Mouse (Mus musculus) embryonic facial prominence, embryonic 15.5 days (tissue): ENCODE measurements around the gene Ccdc194. TPM values are rescaled to one million over a fixed set of nuclear protein-coding genes. Genes with fewer than 3 reads are reported as not detected.
A peak's percentile ranks its signal among the peaks of the same experiment; 100 is the strongest.

Experiments
- ATAC-seq: fragments of 200-750 bp; cut with Nextera tagmentation; 2 replicates; pipeline ENCODE4 v1.8.0; 2017; ENCODE audit warnings: low read depth, moderate TSS enrichment; ENCODE audit not compliant: insufficient number of reproducible peaks, low FRiP score, low TSS enrichment
- H3K27ac ChIP-seq: fragments of 300-500 bp; sonication (generic); replicated peaks from 2 replicates; pipeline ENCODE4 v1.5.1; 2015; ENCODE audit warnings: mild to moderate bottlenecking, inconsistent platforms
- H3K27me3 ChIP-seq: fragments of 300-500 bp; sonication (generic); 2 replicates; pipeline ENCODE4 v1.6.1; 2015; ENCODE audit warnings: inconsistent platforms
- H3K36me3 ChIP-seq: fragments of 300-500 bp; sonication (generic); 2 replicates; pipeline ENCODE4 v1.6.1; 2015; ENCODE audit warnings: mild to moderate bottlenecking, inconsistent platforms
- H3K4me1 ChIP-seq: fragments of 300-500 bp; sonication (generic); 2 replicates; pipeline ENCODE4 v1.6.1; 2015; ENCODE audit warnings: inconsistent platforms
- H3K4me2 ChIP-seq: fragments of 300-500 bp; sonication (generic); replicated peaks from 2 replicates; pipeline ENCODE4 v1.6.1; 2015; ENCODE audit warnings: mild to moderate bottlenecking, inconsistent platforms
- H3K4me3 ChIP-seq: fragments of 300-500 bp; sonication (generic); replicated peaks from 2 replicates; pipeline ENCODE4 v1.5.1; 2015; ENCODE audit warnings: mild to moderate bottlenecking, inconsistent platforms
- H3K9ac ChIP-seq: fragments of 300-500 bp; sonication (generic); 2 replicates; pipeline ENCODE4 v1.6.1; 2015; ENCODE audit warnings: inconsistent platforms
- H3K9me3 ChIP-seq: fragments of 300-500 bp; sonication (generic); replicated peaks from 2 replicates; pipeline ENCODE4 v1.6.1; 2016; ENCODE audit warnings: inconsistent platforms
- WGBS: fragments of 180-500 bp; shearing (Covaris S2); methylation state at CpG from one replicate; pipeline ENCODE4 v1.1.7; 2015; 5-methylcytosine and 5-hydroxymethylcytosine counted together
- polyA plus RNA-seq: library from polyadenylated mRNA; unstranded; fragments of >200 nt; fragmentation: Nextera tagmentation; extraction: Ambion mirVana; gene quantifications from 2 replicates; pipeline ENCODE4 v1.2.1, GENCODE M21; 2015

Gene Ccdc194
- polyA plus RNA-seq, 1 experiment from 2014 or later = 3.0 TPM

DNA sequence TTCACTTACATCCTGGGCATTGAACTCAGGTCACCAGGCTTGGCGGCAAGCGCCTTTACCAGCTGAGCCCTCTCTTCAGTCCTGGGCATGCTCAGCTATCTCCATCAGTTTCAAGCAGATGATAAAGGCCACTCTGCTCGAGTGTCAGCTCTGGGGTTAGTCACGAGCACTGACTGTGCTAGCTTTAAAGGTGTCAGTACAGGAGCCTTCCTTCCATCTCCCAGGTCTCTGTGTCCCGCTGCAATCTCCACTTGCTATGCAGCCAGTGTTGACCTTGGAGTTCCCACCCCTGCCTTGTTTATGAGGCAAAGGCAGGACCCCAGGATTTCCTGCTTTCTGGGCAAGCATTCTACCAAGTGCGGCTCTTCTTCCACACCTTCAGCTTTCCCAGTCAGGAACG is 42.1 kb upstream of the Ccdc194 start:
- Histone ChIP-seq H3K9me3 (0 out of 2 replicates have a peak, but pooled peaks cover 5% of the 10 kb centered on the region), H3K36me3 (no peaks in the 10 kb centered on the region), H3K4me3 (no peak overlapping the region), H3K4me2 (no peak overlapping the region), H3K9ac (no peak overlapping the region), H3K27ac (no peak overlapping the region), H3K4me1 (peaks cover 29% of the 10 kb centered on the region), H3K27me3 (peaks cover 10% of the 10 kb centered on the region)
- no peak for ATAC-seq
- WGBS = 75% methylated on average over 7 of the region's 7 CpGs

DNA sequence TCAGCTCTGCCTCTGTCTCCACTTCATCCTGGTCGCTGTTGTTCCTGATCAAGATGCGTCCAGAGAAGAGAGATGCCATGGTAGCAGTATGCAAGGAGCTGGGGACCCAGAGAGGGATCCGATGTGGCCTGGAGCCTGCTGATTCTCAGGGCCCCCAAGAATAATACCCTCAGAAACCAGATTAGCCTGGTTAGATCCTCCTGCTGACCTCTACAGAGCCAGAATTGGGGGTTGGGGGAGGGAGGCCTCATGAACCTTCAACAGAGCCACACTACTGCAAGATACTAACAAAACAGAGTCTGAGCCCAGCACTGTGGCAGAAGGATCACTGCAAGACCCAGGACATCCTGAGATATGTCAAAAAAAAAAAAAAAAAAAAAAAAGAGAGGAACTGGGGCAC is 41.0 kb upstream of the Ccdc194 start, which contains the start of gene Nxnl1:
TSS of gene Nxnl1 (minus strand) at position 101 of the 400 bp plus-strand sequence.
- no peak for ATAC-seq
- Histone ChIP-seq H3K4me2 (no peak within 1 kb of the TSS), H3K27ac (no peak within 1 kb of the TSS), H3K4me3 (no peak within 1 kb of the TSS), H3K27me3 (peaks cover 21% of the 10 kb centered on the region), H3K9me3 (0 out of 2 replicates have a peak, but pooled peaks cover 5% of the 10 kb centered on the region), H3K36me3 (no peaks in the 10 kb centered on the region), H3K9ac (no peak within 1 kb of the TSS), H3K4me1 (peaks cover 30% of the 10 kb centered on the region)
- 55% methylated on average over 3 of the region's 3 CpGs for WGBS

DNA sequence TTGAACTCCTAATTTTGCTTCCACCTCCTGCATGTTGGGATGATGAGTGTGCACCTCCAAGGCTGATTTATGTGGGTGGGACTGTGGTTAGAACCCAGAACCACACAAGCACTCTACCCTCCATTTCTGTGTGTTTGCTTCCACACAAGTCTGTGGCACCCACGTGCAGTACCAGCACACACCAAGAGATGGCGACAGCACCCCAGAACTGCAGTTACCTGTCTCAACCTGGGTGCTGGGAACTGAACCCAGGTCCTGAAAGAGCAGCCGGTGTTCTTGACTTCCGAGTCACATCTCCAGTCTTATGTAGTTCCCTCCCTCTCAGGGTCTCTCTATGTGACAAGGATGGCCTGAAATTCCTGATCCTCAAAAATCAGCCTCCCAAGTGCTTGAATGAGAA is 38.5 kb upstream of the Ccdc194 start:
- H3K4me2 ChIP-seq = no peak overlapping the region
- 86% methylated on average over 4 of the region's 4 CpGs for WGBS
- 0 out of 2 replicates have a peak, but pooled peaks cover 5% of the 10 kb centered on the region for H3K9me3 ChIP-seq
- no peak overlapping the region for H3K27ac ChIP-seq
- peaks cover 19% of the 10 kb centered on the region for H3K4me1 ChIP-seq
- no peak for ATAC-seq
- peaks cover 44% of the 10 kb centered on the region for H3K27me3 ChIP-seq
- H3K9ac ChIP-seq = no peak overlapping the region
- no peak overlapping the region for H3K4me3 ChIP-seq
- H3K36me3 ChIP-seq = no peaks in the 10 kb centered on the region

DNA sequence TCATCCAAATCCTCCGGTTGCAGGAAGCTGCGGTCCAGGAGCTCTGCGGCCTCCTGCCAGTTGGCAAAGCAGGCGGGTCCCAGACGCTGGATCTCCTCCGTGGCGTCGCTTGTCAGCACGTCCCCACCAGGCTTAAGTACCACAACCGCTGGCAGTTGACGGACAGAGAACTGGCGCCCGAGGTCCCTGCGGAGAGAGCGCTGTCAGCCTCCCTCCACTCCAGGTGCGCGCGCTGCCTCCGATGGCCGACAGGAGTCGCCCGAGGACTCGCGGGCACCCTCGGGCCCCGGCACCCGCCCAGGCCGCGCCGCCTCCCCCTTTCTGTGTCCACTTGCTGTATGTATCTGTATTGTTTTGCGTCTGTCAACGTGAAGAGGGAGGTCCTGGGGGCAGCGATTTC is 37.2 kb upstream of the Ccdc194 start:
- H3K4me3 ChIP-seq = peak overlapping the region; percentile 30
- peak overlapping the region; percentile 52 for H3K4me2 ChIP-seq
- H3K27me3 ChIP-seq = peaks cover 56% of the 10 kb centered on the region
- H3K9ac ChIP-seq = 0 out of 2 replicates have a peak overlapping the region, but pooled peaks have one; percentile 9
- no peaks in the 10 kb centered on the region for H3K36me3 ChIP-seq
- no peak overlapping the region for H3K27ac ChIP-seq
- ATAC-seq = no peak; the same call in 1 of the 2 replicates
- peaks cover 24% of the 10 kb centered on the region for H3K4me1 ChIP-seq
- under 1% methylated on average over 33 of the region's 33 CpGs for WGBS
- H3K9me3 ChIP-seq = 0 out of 2 replicates have a peak, but pooled peaks cover 5% of the 10 kb centered on the region

DNA sequence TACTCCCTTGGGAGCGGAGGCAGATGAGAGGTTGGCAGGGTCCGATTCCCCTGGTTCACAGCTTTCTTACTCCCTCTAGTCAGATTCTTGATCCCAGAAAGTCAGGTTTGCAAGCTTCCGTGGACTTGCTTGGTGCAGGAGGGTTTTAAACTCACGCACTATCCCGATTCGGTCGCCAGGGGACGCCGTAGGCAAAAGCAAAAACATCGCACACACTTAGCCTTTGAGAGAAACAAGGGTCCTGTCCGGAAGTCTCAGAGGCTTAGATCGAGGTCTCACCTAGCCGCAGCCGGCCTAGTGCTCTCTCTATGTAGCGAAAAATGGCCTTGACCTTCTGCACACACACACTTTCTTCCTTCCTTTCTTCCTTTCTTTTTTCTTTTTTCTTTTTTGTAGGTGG is 35.9 kb upstream of the Ccdc194 start:
- Histone ChIP-seq H3K9me3 (0 out of 2 replicates have a peak, but pooled peaks cover 5% of the 10 kb centered on the region), H3K9ac (no peak overlapping the region), H3K27me3 (peaks cover 67% of the 10 kb centered on the region), H3K4me3 (no peak overlapping the region), H3K27ac (no peak overlapping the region), H3K36me3 (no peaks in the 10 kb centered on the region), H3K4me2 (no peak overlapping the region), H3K4me1 (peaks cover 24% of the 10 kb centered on the region)
- no peak for ATAC-seq
- 3% methylated on average over 15 of the region's 15 CpGs for WGBS

DNA sequence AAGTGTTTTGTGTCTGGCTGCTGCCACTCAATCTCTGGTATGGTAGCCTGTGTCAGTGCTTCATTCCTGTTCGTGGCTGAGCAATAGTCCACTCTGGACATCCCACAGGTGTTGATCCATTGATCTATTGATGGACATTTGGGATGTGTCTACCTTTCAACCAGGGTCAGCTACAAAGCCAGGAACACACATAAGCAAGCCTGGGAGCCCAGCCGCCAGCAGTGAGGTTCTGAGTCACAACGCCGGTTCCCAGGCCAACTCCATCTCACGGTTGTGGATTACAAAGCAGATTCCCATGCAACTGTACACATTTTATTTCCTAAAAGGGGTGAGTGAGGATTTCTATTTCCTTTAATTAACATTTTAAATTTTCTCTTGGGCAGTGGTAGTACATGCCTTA is 35.3 kb upstream of the Ccdc194 start:
- Histone ChIP-seq H3K9ac (no peak overlapping the region), H3K27ac (no peak overlapping the region), H3K27me3 (peaks cover 69% of the 10 kb centered on the region), H3K9me3 (0 out of 2 replicates have a peak, but pooled peaks cover 5% of the 10 kb centered on the region), H3K4me3 (no peak overlapping the region), H3K4me2 (no peak overlapping the region), H3K36me3 (no peaks in the 10 kb centered on the region), H3K4me1 (peaks cover 24% of the 10 kb centered on the region)
- no peak for ATAC-seq
- WGBS = 86% methylated on average over 5 of the region's 5 CpGs

DNA sequence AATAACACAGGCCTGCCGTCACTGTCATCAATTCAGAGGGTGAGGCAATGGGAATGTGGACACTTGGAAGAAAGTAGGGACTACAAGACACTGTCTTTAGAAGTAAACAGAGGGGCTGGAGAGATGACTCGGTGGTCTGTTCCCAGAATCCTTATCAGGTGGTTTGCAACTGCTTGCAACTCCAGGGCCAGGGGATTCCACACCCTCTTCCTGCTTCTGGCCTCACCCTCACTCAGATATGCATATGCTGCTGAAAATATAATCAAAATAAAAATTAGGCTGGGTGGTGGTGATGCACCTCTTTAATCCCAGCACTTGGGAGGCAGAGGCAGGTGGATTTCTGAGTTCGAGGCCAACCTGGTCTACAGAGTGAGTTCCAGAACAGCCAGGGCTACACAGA is 34.6 kb upstream of the Ccdc194 start:
- H3K4me2 ChIP-seq = no peak overlapping the region
- no peaks in the 10 kb centered on the region for H3K36me3 ChIP-seq
- H3K4me3 ChIP-seq = no peak overlapping the region
- H3K9ac ChIP-seq = no peak overlapping the region
- 0 out of 2 replicates have a peak, but pooled peaks cover 5% of the 10 kb centered on the region for H3K9me3 ChIP-seq
- peaks cover 69% of the 10 kb centered on the region for H3K27me3 ChIP-seq
- WGBS = 77% methylated on average over 3 of the region's 3 CpGs
- no peak overlapping the region for H3K27ac ChIP-seq
- no peak for ATAC-seq
- peaks cover 24% of the 10 kb centered on the region for H3K4me1 ChIP-seq

DNA sequence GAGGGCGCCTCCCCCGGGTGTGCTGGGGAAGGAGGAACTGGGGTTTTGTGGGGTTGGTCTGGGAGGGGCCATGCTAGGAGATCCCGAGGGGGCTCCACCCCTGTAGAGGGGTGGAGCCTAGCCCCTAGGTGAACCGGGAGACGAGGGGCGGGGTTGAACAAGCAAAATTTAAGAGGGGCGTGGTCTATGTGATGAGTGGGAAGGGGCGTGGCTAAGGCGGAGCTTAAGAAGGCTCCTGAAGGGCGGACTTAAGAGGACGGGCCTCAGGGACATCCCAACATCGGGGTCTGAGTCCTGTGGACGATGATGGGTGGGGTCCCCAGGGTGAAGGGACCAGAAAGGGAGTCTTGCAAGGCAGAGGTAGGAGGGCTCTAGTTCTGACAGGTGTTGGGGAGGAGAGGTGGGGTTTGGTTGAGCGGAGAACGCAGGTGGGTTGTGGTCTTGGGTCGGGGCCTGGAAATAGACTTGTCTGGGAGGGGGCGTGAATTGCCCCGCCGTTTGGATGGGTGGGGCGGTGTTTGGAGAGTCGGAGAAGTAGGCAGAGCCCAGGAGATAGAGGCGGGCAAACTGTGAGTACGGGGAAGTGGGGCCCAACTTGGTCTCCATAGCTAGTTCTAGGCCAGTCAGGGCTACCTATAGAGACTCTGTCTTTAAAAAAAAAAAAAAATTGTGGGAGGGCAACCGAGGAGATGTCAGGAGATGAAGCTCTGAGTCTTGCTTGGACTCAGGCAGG is 33.6 kb upstream of the Ccdc194 start:
- peak overlapping the region; percentile 70 for H3K4me2 ChIP-seq
- no peak overlapping the region for H3K27ac ChIP-seq

DNA sequence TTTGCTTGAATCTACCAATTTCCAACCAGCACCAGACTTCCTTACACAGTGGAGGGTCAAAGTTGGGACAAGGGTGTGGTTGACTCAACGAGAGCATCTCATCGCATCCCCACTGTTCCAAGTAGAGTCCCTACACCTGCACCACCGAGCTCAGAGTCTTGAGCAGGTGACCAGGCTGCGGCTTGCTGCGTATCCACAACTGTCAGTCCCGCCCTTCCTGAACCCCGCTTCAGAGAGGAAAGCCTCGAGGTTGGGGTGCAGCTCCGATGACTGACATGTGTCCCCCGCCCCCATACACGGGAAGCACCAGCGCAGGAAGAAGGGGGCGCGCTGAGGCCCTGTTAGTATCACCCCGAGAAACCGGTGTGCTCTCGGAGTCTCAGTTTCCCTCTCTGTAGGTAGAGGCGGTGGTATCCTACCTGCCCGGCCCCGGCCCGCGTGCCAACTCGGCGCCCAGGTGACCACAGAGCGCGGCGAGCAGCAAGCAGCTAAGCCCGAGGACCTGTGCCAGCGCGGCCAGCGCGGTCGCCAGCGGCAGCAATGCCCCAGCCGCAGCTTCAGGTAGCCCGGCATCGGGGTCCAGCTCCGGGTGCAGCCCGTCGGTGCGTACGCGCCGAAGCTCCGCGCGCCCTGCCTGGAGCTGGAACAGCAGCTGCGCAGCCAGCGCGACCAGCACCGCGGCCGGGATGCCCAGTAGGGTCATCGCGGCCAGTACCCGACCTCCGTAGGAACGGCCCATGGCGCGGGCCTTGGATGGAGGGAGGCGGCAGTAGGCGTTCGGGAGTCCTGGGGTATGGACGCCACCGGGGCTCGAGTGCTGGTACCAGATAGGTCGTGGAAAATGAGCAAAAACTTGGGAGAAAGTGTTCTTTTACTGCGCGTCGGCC is 32.8 kb upstream of the Ccdc194 start, which contains the start of gene Tmem221:
TSS of gene Tmem221 (minus strand) at position 801 of the 887 bp plus-strand sequence.
- H3K4me3 ChIP-seq = peak within 1 kb of the TSS; percentile 43
- ATAC-seq = no peak
- H3K9me3 ChIP-seq = no peaks in the 10 kb centered on the region
- peak within 1 kb of the TSS; percentile 70 for H3K4me2 ChIP-seq
- no peaks in the 10 kb centered on the region for H3K36me3 ChIP-seq
- peaks cover 24% of the 10 kb centered on the region for H3K4me1 ChIP-seq
- H3K9ac ChIP-seq = 0 out of 2 replicates have a peak within 1 kb of the TSS, but pooled peaks have one; percentile 1
- 3% methylated on average over 70 of the region's 70 CpGs for WGBS
- H3K27me3 ChIP-seq = peaks cover 69% of the 10 kb centered on the region
- H3K27ac ChIP-seq = no peak within 1 kb of the TSS

More for the DNA sequence above, 33.6 kb upstream of the Ccdc194 start:
- Histone ChIP-seq H3K4me1 (peaks cover 24% of the 10 kb centered on the region), H3K9me3 (0 out of 2 replicates have a peak, but pooled peaks cover 2% of the 10 kb centered on the region), H3K9ac (no peak overlapping the region), H3K36me3 (no peaks in the 10 kb centered on the region), H3K27me3 (peaks cover 69% of the 10 kb centered on the region), H3K4me3 (peak overlapping the region; percentile 43)
- ATAC-seq = peak; percentile 17; the same call in 1 of the 2 replicates
- 2% methylated on average over 24 of the region's 24 CpGs for WGBS

DNA sequence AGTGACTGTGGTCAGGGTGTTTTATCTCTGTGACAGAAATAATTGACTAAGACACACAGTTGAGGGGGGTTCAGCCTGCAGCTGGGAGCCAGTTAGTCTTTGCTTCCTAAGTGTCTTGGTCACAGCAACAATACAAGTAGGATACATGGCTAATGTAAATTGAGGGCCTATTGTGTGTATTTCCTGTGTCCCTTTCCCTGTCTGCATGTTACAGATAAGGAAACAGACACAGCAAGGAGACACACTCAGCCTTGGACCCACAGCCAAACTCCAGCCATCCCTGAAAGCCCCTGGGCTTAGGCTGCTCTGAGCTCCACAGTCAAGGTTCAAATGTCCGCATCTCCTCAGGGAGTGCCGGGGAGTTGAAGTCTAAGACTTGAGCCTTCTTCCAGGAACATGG is 29.1 kb upstream of the Ccdc194 start:
- Histone ChIP-seq H3K4me2 (no peak overlapping the region), H3K9ac (no peak overlapping the region), H3K4me1 (peaks cover 15% of the 10 kb centered on the region), H3K27ac (no peak overlapping the region), H3K27me3 (peaks cover 34% of the 10 kb centered on the region), H3K9me3 (no peaks in the 10 kb centered on the region), H3K4me3 (no peak overlapping the region), H3K36me3 (no peaks in the 10 kb centered on the region)
- ATAC-seq = no peak
- 75% methylated on average over 2 of the region's 2 CpGs for WGBS

DNA sequence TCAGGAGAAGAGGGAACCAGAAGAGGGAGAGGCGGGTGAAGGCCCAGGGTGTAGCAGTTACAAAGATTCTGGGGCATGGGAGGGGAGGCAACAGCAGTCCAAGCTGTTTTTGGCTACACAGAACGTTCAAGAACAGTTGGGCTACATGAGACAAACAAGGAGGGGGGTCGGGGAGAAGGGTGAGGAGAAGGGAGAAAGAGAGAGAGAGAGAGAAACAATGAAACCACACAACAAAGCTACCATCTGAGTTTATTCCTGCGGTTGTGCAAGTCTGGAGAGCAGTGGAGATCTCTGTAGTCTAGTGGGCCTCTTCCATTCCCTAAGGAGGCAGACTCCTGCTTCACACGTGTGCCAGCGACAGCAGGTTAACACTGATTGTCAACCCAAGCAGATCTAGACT is 28.5 kb upstream of the Ccdc194 start:
- Histone ChIP-seq H3K4me1 (peaks cover 12% of the 10 kb centered on the region), H3K4me2 (no peak overlapping the region), H3K9ac (no peak overlapping the region), H3K36me3 (no peaks in the 10 kb centered on the region), H3K27ac (no peak overlapping the region), H3K4me3 (no peak overlapping the region), H3K9me3 (no peaks in the 10 kb centered on the region), H3K27me3 (peaks cover 28% of the 10 kb centered on the region)
- 56% methylated on average over 6 of the region's 6 CpGs for WGBS
- ATAC-seq = no peak
